Mouse (Mus musculus): ENCODE results near the gene Cysltr2. TPM values are rescaled to one million over a fixed set of nuclear protein-coding genes. Genes with fewer than 3 reads are reported as not detected.

Gene Cysltr2
- total RNA-seq, 2 experiments from 2014 or later = 0.93 to 1.0 TPM

- H3K27ac ChIP-seq = no peak overlapping the region
- no peak overlapping the region for H3K4me3 ChIP-seq
- no peak for DNase-seq (ENCODE audit: low spot score in 2 of 2)
- peak; percentile 36 for TF ChIP-seq CTCF (conservative IDR thresholded peaks at IDR 0.05)
These were observed 15.6 kb downstream of the Cysltr2 start for GRCm38 (mm10) chr14:73033290-73033689.

- TF ChIP-seq CTCF (conservative IDR thresholded peaks at IDR 0.05) = no peak
- Histone ChIP-seq H3K27ac (no peak overlapping the region), H3K4me3 (no peak overlapping the region)
- DNase-seq (ENCODE audit: low spot score in 2 of 2) = no peak
These were observed 17.7 kb downstream of the Cysltr2 start for GRCm38 (mm10) chr14:73031218-73031617.

- no peak for DNase-seq (ENCODE audit: low spot score in 2 of 2)
- TF ChIP-seq CTCF (conservative IDR thresholded peaks at IDR 0.05) = no peak
- no peak overlapping the region for H3K27ac ChIP-seq
- H3K4me3 ChIP-seq = no peak overlapping the region
These were observed 31.6 kb downstream of the Cysltr2 start for GRCm38 (mm10) chr14:73017272-73017671.

- no peak for DNase-seq (ENCODE audit: low spot score in 2 of 2)
- no peak for TF ChIP-seq CTCF (conservative IDR thresholded peaks at IDR 0.05)
- H3K27ac ChIP-seq = no peak overlapping the region
- no peak overlapping the region for H3K4me3 ChIP-seq
These were observed 33.5 kb downstream of the Cysltr2 start for GRCm38 (mm10) chr14:73015386-73015785.

GRCm38 (mm10) chr14:73013723-73014544, 35.0 kb downstream of the Cysltr2 start:
- Histone ChIP-seq H3K27ac (no peak overlapping the region), H3K4me3 (no peak overlapping the region)
- TF ChIP-seq CTCF (conservative IDR thresholded peaks at IDR 0.05) = no peak
- DNase-seq (ENCODE audit: low spot score in 2 of 2) = no peak

- no peak overlapping the region for H3K4me3 ChIP-seq
- no peak for TF ChIP-seq CTCF (conservative IDR thresholded peaks at IDR 0.05)
- DNase-seq (ENCODE audit: low spot score in 2 of 2) = no peak
- no peak overlapping the region for H3K27ac ChIP-seq
These were observed 47.1 kb downstream of the Cysltr2 start for GRCm38 (mm10) chr14:73001814-73002213.

- Histone ChIP-seq H3K27ac (no peak overlapping the region), H3K4me3 (no peak overlapping the region)
- DNase-seq (ENCODE audit: low spot score in 2 of 2) = peak; percentile 14 to 73
- peak; percentile 94 for TF ChIP-seq CTCF (conservative IDR thresholded peaks at IDR 0.05)
These were observed 48.6 kb downstream of the Cysltr2 start for GRCm38 (mm10) chr14:73000325-73000724.

GRCm38 (mm10) chr14:72998111-72998510, 50.8 kb downstream of the Cysltr2 start:
- DNase-seq (ENCODE audit: low spot score in 2 of 2) = no peak
- H3K27ac ChIP-seq = no peak overlapping the region
- no peak for TF ChIP-seq CTCF (conservative IDR thresholded peaks at IDR 0.05)
- no peak overlapping the region for H3K4me3 ChIP-seq

- Histone ChIP-seq H3K4me3 (no peak overlapping the region), H3K27ac (no peak overlapping the region)
- TF ChIP-seq CTCF (conservative IDR thresholded peaks at IDR 0.05) = no peak
- DNase-seq (ENCODE audit: low spot score in 2 of 2) = no peak
These were observed 62.9 kb downstream of the Cysltr2 start for GRCm38 (mm10) chr14:72986044-72986443.

GRCm38 (mm10) chr14:72985113-72985512, 63.8 kb downstream of the Cysltr2 start:
- Histone ChIP-seq H3K27ac (no peak overlapping the region), H3K4me3 (no peak overlapping the region)
- no peak for DNase-seq (ENCODE audit: low spot score in 2 of 2)
- TF ChIP-seq CTCF (conservative IDR thresholded peaks at IDR 0.05) = no peak

GRCm38 (mm10) chr14:72983456-72983855, 65.5 kb downstream of the Cysltr2 start:
- DNase-seq (ENCODE audit: low spot score in 2 of 2) = peak; percentile 87 to 91
- H3K27ac ChIP-seq = peak overlapping the region; percentile 79
- TF ChIP-seq CTCF (conservative IDR thresholded peaks at IDR 0.05) = peak; percentile 94
- H3K4me3 ChIP-seq = peak overlapping the region; percentile 51

GRCm38 (mm10) chr14:72982981-72983436, 65.9 kb downstream of the Cysltr2 start:
- DNase-seq (ENCODE audit: low spot score in 2 of 2) = no peak
- Histone ChIP-seq H3K4me3 (peak overlapping the region; percentile 51), H3K27ac (peak overlapping the region; percentile 79)
- no peak for TF ChIP-seq CTCF (conservative IDR thresholded peaks at IDR 0.05)

GRCm38 (mm10) chr14:72980761-72981160, 68.2 kb downstream of the Cysltr2 start:
- no peak overlapping the region for H3K4me3 ChIP-seq
- DNase-seq (ENCODE audit: low spot score in 2 of 2) = no peak
- no peak overlapping the region for H3K27ac ChIP-seq
- TF ChIP-seq CTCF (conservative IDR thresholded peaks at IDR 0.05) = no peak

- H3K4me3 ChIP-seq = no peak overlapping the region
- TF ChIP-seq CTCF (conservative IDR thresholded peaks at IDR 0.05) = no peak
- DNase-seq (ENCODE audit: low spot score in 2 of 2) = no peak
- H3K27ac ChIP-seq = no peak overlapping the region
These were observed 68.8 kb downstream of the Cysltr2 start for GRCm38 (mm10) chr14:72980106-72980505.

All from layer of hippocampus, adult 2 months (tissue).